Mouse (Mus musculus) lung, adult 2 months (tissue): ENCODE results near the gene Gm20696.

ENCODE experiments used
- CTCF ChIP-seq: fragments of 200-500 bp; IDR thresholded peaks from 2 replicates; pipeline ENCODE4 v1.5.1; 2011; ENCODE audit warnings: mild to moderate bottlenecking, low read length, control low read depth; ENCODE audit not compliant: insufficient read depth
- POLR2A ChIP-seq: fragments of 200-500 bp; IDR thresholded peaks from 2 replicates; pipeline ENCODE4 v1.6.1; 2011; ENCODE audit warnings: low read depth, mild to moderate bottlenecking, control low read depth, low read length, borderline replicate concordance; ENCODE audit errors: extremely low read depth

GRCm38 (mm10) chr6:99540653-99541052 is 125.9 kb downstream of the Gm20696 start:
- TF ChIP-seq CTCF (no peak), POLR2A (no peak)
